Mouse (Mus musculus): ENCODE data around the gene Scnm1.

- TF ChIP-seq ZC3H11A (IDR thresholded peaks at IDR 0.05; ENCODE audit: borderline replicate concordance, low read depth, low read length), result no peak
- no peak for TF ChIP-seq ZNF384 (IDR thresholded peaks at IDR 0.05; ENCODE audit: low read depth, low read length)
Measured at GRCm38 (mm10) chr3:95141952-95142616, 8.3 kb upstream of the Scnm1 start, which contains the start of gene Tnfaip8l2.

Measured in ES-E14 (cell line).